Mouse (Mus musculus) stomach, embryonic 16.5 days (tissue): ENCODE data around the gene Pik3r6. TPM values are rescaled to one million over a fixed set of nuclear protein-coding genes. Genes with fewer than 3 reads are reported as not detected.

Experiments used
- ATAC-seq: fragments of 200-750 bp; cut with Nextera tagmentation; 2 replicates; pipeline ENCODE4 v1.8.0; 2017; ENCODE audit warnings: moderate number of reproducible peaks, moderate TSS enrichment; ENCODE audit not compliant: insufficient read depth, low FRiP score
- H3K27ac ChIP-seq: fragments of 300-500 bp; sonication (generic); 2 replicates; pipeline ENCODE4 v1.5.1; 2014; ENCODE audit warnings: low read length
- H3K27me3 ChIP-seq: fragments of 300-500 bp; sonication (generic); 2 replicates; pipeline ENCODE4 v1.6.1; 2014; ENCODE audit warnings: low read length, control low read depth, mixed read lengths; ENCODE audit not compliant: control insufficient read depth, insufficient read depth
- H3K36me3 ChIP-seq: fragments of 300-500 bp; sonication (generic); 2 replicates; pipeline ENCODE4 v1.6.1; 2014; ENCODE audit warnings: low read length; ENCODE audit not compliant: control insufficient read depth, insufficient read depth
- H3K4me1 ChIP-seq: fragments of 300-500 bp; sonication (generic); 2 replicates; pipeline ENCODE4 v1.6.1; 2014; ENCODE audit warnings: low read length, control low read depth, mixed read lengths; ENCODE audit not compliant: control insufficient read depth, insufficient read depth
- H3K4me2 ChIP-seq: fragments of 300-500 bp; sonication (generic); 2 replicates; pipeline ENCODE4 v1.6.1; 2014; ENCODE audit warnings: low read depth, low read length, mixed read lengths
- H3K4me3 ChIP-seq: fragments of 300-500 bp; sonication (generic); replicated peaks from 2 replicates; pipeline ENCODE4 v1.5.1; 2014; ENCODE audit warnings: mild to moderate bottlenecking, low read length
- H3K9ac ChIP-seq: fragments of 300-500 bp; sonication (generic); 2 replicates; pipeline ENCODE4 v1.6.1; 2014; ENCODE audit warnings: low read length
- H3K9me3 ChIP-seq: fragments of 300-500 bp; sonication (generic); replicated peaks from 2 replicates; pipeline ENCODE4 v1.6.1; 2016; ENCODE audit warnings: low read length, control low read depth; ENCODE audit not compliant: control insufficient read depth
- WGBS: fragments of 180-500 bp; shearing (Covaris S2); extraction: QIAGEN DNeasy Blood & Tissue Kit; methylation state at CpG from one replicate; pipeline ENCODE4 v1.1.7; 2014; 5-methylcytosine and 5-hydroxymethylcytosine counted together
- polyA plus RNA-seq: library from polyadenylated mRNA; unstranded; fragments of >200 nt; fragmentation: Nextera tagmentation; extraction: Ambion mirVana; gene quantifications from 2 replicates; pipeline ENCODE4 v1.2.1, GENCODE M21; 2015

Pik3r6 gene
- polyA plus RNA-seq, 1 experiment from 2014 or later = 3.2 TPM

- H3K27me3 ChIP-seq = no peaks in the 10 kb centered on the region
- no peak overlapping the region for H3K4me3 ChIP-seq
- 0 out of 2 replicates have a peak, but pooled peaks cover 4% of the 10 kb centered on the region for H3K4me1 ChIP-seq
- H3K36me3 ChIP-seq = no peaks in the 10 kb centered on the region
- H3K27ac ChIP-seq = peak overlapping the region; percentile 4; the same call in 1 of the 2 replicates
- no peak overlapping the region for H3K9ac ChIP-seq
- WGBS = 60% methylated on average over 6 of the region's 6 CpGs
- no peak for ATAC-seq
- no peaks in the 10 kb centered on the region for H3K9me3 ChIP-seq
- H3K4me2 ChIP-seq = no peak overlapping the region
Observed at GRCm38 (mm10) chr11:68497081-68497480, 5.7 kb upstream of the Pik3r6 start.

- H3K27ac ChIP-seq = no peak overlapping the region
- H3K4me1 ChIP-seq = 0 out of 2 replicates have a peak, but pooled peaks cover 4% of the 10 kb centered on the region
- WGBS = 88% methylated on average over 11 of the region's 11 CpGs
- H3K36me3 ChIP-seq = no peaks in the 10 kb centered on the region
- H3K9ac ChIP-seq = no peak overlapping the region
- no peaks in the 10 kb centered on the region for H3K27me3 ChIP-seq
- no peak overlapping the region for H3K4me3 ChIP-seq
- H3K4me2 ChIP-seq = no peak overlapping the region
- no peaks in the 10 kb centered on the region for H3K9me3 ChIP-seq
- no peak for ATAC-seq
Observed at GRCm38 (mm10) chr11:68498517-68498916, 4.3 kb upstream of the Pik3r6 start.

GRCm38 (mm10) chr11:68498999-68499699 lies 3.7 kb upstream of the Pik3r6 start:
- Histone ChIP-seq H3K4me3 (no peak overlapping the region), H3K27me3 (no peaks in the 10 kb centered on the region), H3K4me1 (0 out of 2 replicates have a peak, but pooled peaks cover 4% of the 10 kb centered on the region), H3K4me2 (no peak overlapping the region), H3K27ac (no peak overlapping the region), H3K9ac (no peak overlapping the region), H3K9me3 (no peaks in the 10 kb centered on the region), H3K36me3 (no peaks in the 10 kb centered on the region)
- WGBS = 60% methylated on average over 7 of the region's 8 CpGs
- no peak for ATAC-seq

GRCm38 (mm10) chr11:68500949-68501350 lies 1.9 kb upstream of the Pik3r6 start:
- H3K9me3 ChIP-seq = no peaks in the 10 kb centered on the region
- WGBS = 24% methylated on average over 14 of the region's 14 CpGs
- 0 out of 2 replicates have a peak, but pooled peaks cover 4% of the 10 kb centered on the region for H3K4me1 ChIP-seq
- no peak overlapping the region for H3K4me3 ChIP-seq
- no peaks in the 10 kb centered on the region for H3K36me3 ChIP-seq
- H3K27me3 ChIP-seq = no peaks in the 10 kb centered on the region
- H3K27ac ChIP-seq = no peak overlapping the region
- ATAC-seq = peak; percentile 41; the same call in 1 of the 2 replicates
- H3K4me2 ChIP-seq = 0 out of 2 replicates have a peak overlapping the region, but pooled peaks have one; percentile 14
- no peak overlapping the region for H3K9ac ChIP-seq

GRCm38 (mm10) chr11:68502408-68502807 lies 411 bp upstream of the Pik3r6 start:
- no peaks in the 10 kb centered on the region for H3K36me3 ChIP-seq
- H3K9ac ChIP-seq = no peak overlapping the region
- H3K9me3 ChIP-seq = no peaks in the 10 kb centered on the region
- no peak overlapping the region for H3K4me3 ChIP-seq
- H3K27me3 ChIP-seq = no peaks in the 10 kb centered on the region
- ATAC-seq = no peak
- 0 out of 2 replicates have a peak, but pooled peaks cover 4% of the 10 kb centered on the region for H3K4me1 ChIP-seq
- 70% methylated on average over 2 of the region's 2 CpGs for WGBS
- no peak overlapping the region for H3K27ac ChIP-seq
- no peak overlapping the region for H3K4me2 ChIP-seq

GRCm38 (mm10) chr11:68504913-68505312 lies 2.1 kb downstream of the Pik3r6 start:
- 76% methylated on average over 11 of the region's 11 CpGs for WGBS
- no peak overlapping the region for H3K9ac ChIP-seq
- no peak overlapping the region for H3K4me3 ChIP-seq
- no peaks in the 10 kb centered on the region for H3K9me3 ChIP-seq
- H3K27me3 ChIP-seq = no peaks in the 10 kb centered on the region
- no peak for ATAC-seq
- H3K27ac ChIP-seq = no peak overlapping the region
- 0 out of 2 replicates have a peak, but pooled peaks cover 4% of the 10 kb centered on the region for H3K4me1 ChIP-seq
- H3K36me3 ChIP-seq = no peaks in the 10 kb centered on the region
- H3K4me2 ChIP-seq = no peak overlapping the region

GRCm38 (mm10) chr11:68507246-68507645 lies 4.4 kb downstream of the Pik3r6 start:
- Histone ChIP-seq H3K9ac (no peak overlapping the region), H3K4me2 (no peak overlapping the region), H3K27me3 (no peaks in the 10 kb centered on the region), H3K9me3 (no peaks in the 10 kb centered on the region), H3K4me1 (no peaks in the 10 kb centered on the region), H3K4me3 (no peak overlapping the region), H3K36me3 (no peaks in the 10 kb centered on the region), H3K27ac (no peak overlapping the region)
- 86% methylated on average over 7 of the region's 7 CpGs for WGBS
- ATAC-seq = no peak

GRCm38 (mm10) chr11:68508619-68509018 lies 5.8 kb downstream of the Pik3r6 start:
- Histone ChIP-seq H3K4me3 (no peak overlapping the region), H3K9me3 (no peaks in the 10 kb centered on the region), H3K27me3 (no peaks in the 10 kb centered on the region), H3K27ac (no peak overlapping the region), H3K36me3 (no peaks in the 10 kb centered on the region), H3K4me1 (no peaks in the 10 kb centered on the region), H3K4me2 (no peak overlapping the region), H3K9ac (no peak overlapping the region)
- WGBS = 60% methylated on average over 5 of the region's 5 CpGs
- no peak for ATAC-seq

- no peaks in the 10 kb centered on the region for H3K36me3 ChIP-seq
- H3K9ac ChIP-seq = no peak overlapping the region
- H3K4me1 ChIP-seq = no peaks in the 10 kb centered on the region
- no peak overlapping the region for H3K4me3 ChIP-seq
- 61% methylated on average over 2 of the region's 2 CpGs for WGBS
- no peak overlapping the region for H3K27ac ChIP-seq
- H3K27me3 ChIP-seq = no peaks in the 10 kb centered on the region
- H3K4me2 ChIP-seq = no peak overlapping the region
- ATAC-seq = no peak
- H3K9me3 ChIP-seq = no peaks in the 10 kb centered on the region
Observed at GRCm38 (mm10) chr11:68509194-68509593, 6.4 kb downstream of the Pik3r6 start.
